11 mouse cellular contexts compared by ENCODE assay signal in the genomic region with DNA sequence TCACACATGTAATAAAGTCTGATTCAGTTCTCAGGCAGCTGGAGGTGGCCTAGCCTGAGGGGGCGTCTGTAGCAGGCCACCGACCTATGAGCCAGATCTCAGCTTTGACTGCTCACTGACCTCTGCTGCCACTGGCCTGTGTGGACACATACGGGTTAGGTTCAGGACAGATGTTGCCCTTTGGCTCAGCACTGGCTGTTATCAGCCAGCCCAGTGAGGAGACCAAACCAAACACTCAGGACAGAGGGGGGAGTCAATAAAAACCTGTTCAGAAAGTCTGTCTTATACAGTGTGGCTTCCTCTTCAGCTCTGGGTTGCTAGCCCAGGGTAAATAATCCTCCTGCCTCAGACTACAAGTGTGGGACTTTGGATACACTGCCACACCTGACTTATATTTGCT. TPM values are rescaled to one million over a fixed set of nuclear protein-coding genes. Genes with fewer than 3 reads are reported as not detected.
DNase-seq lines count a peak whose midpoint lies in the region; ATAC-seq and TF ChIP-seq lines count a peak whose summit lies in the region.
"Had no signal": no experiment of that assay in that cellular context is flagged by ENCODE, and none has a peak within 500 bp of the region (broad histone marks: within the 10 kb centered on the region; RNA-seq: fewer than 3 reads in every experiment).

No protein-coding gene starts in this region.

- H3K4me1 ChIP-seq in lung, embryonic 16.5 days (replicated peaks; ENCODE audit: control insufficient read depth, insufficient read depth, low read length), result peaks cover 17% of the 10 kb centered on the region
- H3K4me1 ChIP-seq in stomach, embryonic 15.5 days, result peaks cover 14% of the 10 kb centered on the region; the same call in 1 of the 2 replicates
- 0 out of 2 replicates have a peak, but pooled peaks cover 5% of the 10 kb centered on the region for H3K4me1 ChIP-seq in cerebellum, adult 2 months (ENCODE audit: control insufficient read depth, insufficient read depth, low read length)

- no peak for DNase-seq in lung, postnatal 25 days (ENCODE audit: low spot score)
- peak; percentile 61 for DNase-seq in embryo, embryonic 10.5 days (ENCODE audit: low spot score)
- DNase-seq in kidney, postnatal 36 days, result peak; percentile 38 to 39
- no peak for DNase-seq in ovary, adult 18-20 months (ENCODE audit: low spot score)
- no peak for DNase-seq in frontal cortex, postnatal 25 days (ENCODE audit: low spot score in 2 of 2)
- DNase-seq in cerebellum, adult 2 months, result no peak
- DNase-seq: right cerebral cortex, adult 18-20 months had no signal

- TF ChIP-seq POLR2A in cerebellum, adult 2 months (IDR thresholded peaks at IDR 0.05; ENCODE audit: borderline replicate concordance, insufficient read depth, low read length), result no peak

- no peak for TF ChIP-seq CTCF in cerebellum, adult 2 months (IDR thresholded peaks at IDR 0.05; ENCODE audit: borderline replicate concordance, insufficient read depth, low read depth, low read length)

- H3K36me3 ChIP-seq in lung, embryonic 16.5 days (ENCODE audit: control insufficient read depth, insufficient read depth, low read length), result no peaks in the 10 kb centered on the region
- H3K36me3 ChIP-seq in stomach, embryonic 15.5 days, result no peaks in the 10 kb centered on the region
- H3K36me3 ChIP-seq: midbrain, embryonic 13.5 days had no signal

- no peak overlapping the region for H3K4me3 ChIP-seq in lung, embryonic 16.5 days (ENCODE audit: low read length)
- no peak overlapping the region for H3K4me3 ChIP-seq in stomach, embryonic 15.5 days (replicated peaks)
- no peak overlapping the region for H3K4me3 ChIP-seq in cerebellum, adult 2 months (replicated peaks; ENCODE audit: insufficient read depth, low read depth, low read length)
- H3K4me3 ChIP-seq: midbrain, embryonic 13.5 days had no signal

- peak overlapping the region; percentile 87 for H3K27ac ChIP-seq in lung, embryonic 16.5 days (ENCODE audit: low read length)
- H3K27ac ChIP-seq in stomach, embryonic 15.5 days, result peak overlapping the region; percentile 71
- H3K27ac ChIP-seq in cerebellum, adult 2 months (ENCODE audit: insufficient read depth, low read length), result no peak overlapping the region
- H3K27ac ChIP-seq: midbrain, embryonic 13.5 days had no signal

- ATAC-seq in lung, embryonic 16.5 days (ENCODE audit: low read depth), result peak; percentile 44
- peak; percentile 76 for ATAC-seq in stomach, embryonic 15.5 days (ENCODE audit: insufficient read depth, low FRiP score, low read depth)
- ATAC-seq: inflammation-experienced regulatory T-cells, adult 6 months; midbrain, embryonic 13.5 days had no signal

- WGBS in lung, embryonic 16.5 days, result 17% methylated on average over 3 of the region's 3 CpGs
- WGBS in stomach, embryonic 15.5 days, result 19% methylated on average over 3 of the region's 3 CpGs
- WGBS in cerebellum, adult 2 months, result 30% methylated on average over 3 of the region's 3 CpGs

- H3K27me3 ChIP-seq in lung, embryonic 16.5 days (ENCODE audit: control insufficient read depth, insufficient read depth, low read depth, low read length), result no peaks in the 10 kb centered on the region
- no peaks in the 10 kb centered on the region for H3K27me3 ChIP-seq in stomach, embryonic 15.5 days (replicated peaks)
- H3K27me3 ChIP-seq in cerebellum, adult 2 months (ENCODE audit: control insufficient read depth, insufficient read depth, low read length), result no peaks in the 10 kb centered on the region

- H3K4me2 ChIP-seq in lung, embryonic 16.5 days (ENCODE audit: low read depth, low read length), result no peak overlapping the region
- H3K4me2 ChIP-seq in stomach, embryonic 15.5 days, result no peak overlapping the region
- H3K4me2 ChIP-seq: midbrain, embryonic 13.5 days had no signal

- H3K9me3 ChIP-seq in lung, embryonic 16.5 days (ENCODE audit: control insufficient read depth, low read length), result no peaks in the 10 kb centered on the region
- no peaks in the 10 kb centered on the region for H3K9me3 ChIP-seq in stomach, embryonic 15.5 days
- H3K9me3 ChIP-seq: midbrain, embryonic 13.5 days had no signal

- H3K9ac ChIP-seq in lung, embryonic 16.5 days (ENCODE audit: low read length), result no peak overlapping the region; the same call in 1 of the 2 replicates
- no peak overlapping the region for H3K9ac ChIP-seq in stomach, embryonic 15.5 days
- H3K9ac ChIP-seq: midbrain, embryonic 13.5 days had no signal

RNA-seq across cellular contexts. Expression of a gene that starts 10.9 kb away (rescaled TPM):
- 10.8 and 11.2 TPM in 2 replicates for polyA plus RNA-seq in lung, embryonic 16.5 days (2015; fragmentation: Nextera tagmentation; extraction: Ambion mirVana)
- 9.6 and 9.7 TPM in 2 replicates for polyA plus RNA-seq in stomach, embryonic 15.5 days (2015; fragmentation: Nextera tagmentation; extraction: Ambion mirVana)
- 12.6 and 14.1 TPM in 2 replicates for polyA plus RNA-seq in cerebellum, adult 2 months (2012; rRNA removed)

RNA-seq across cellular contexts. Expression of a gene that starts 28.1 kb away (rescaled TPM):
- polyA plus RNA-seq in lung, embryonic 16.5 days (2015; fragmentation: Nextera tagmentation; extraction: Ambion mirVana), result 0.25 and 1.6 TPM in 2 replicates
- polyA plus RNA-seq in stomach, embryonic 15.5 days (2015; fragmentation: Nextera tagmentation; extraction: Ambion mirVana), result 1.0 and 1.1 TPM in 2 replicates
- 1.4 TPM in 2 replicates for polyA plus RNA-seq in cerebellum, adult 2 months (2012; rRNA removed)
- polyA plus RNA-seq: inflammation-experienced regulatory T-cells, adult 6 months had no signal

RNA-seq across cellular contexts. Expression of a gene that starts 44.5 kb away (rescaled TPM):
- 73.5 and 80.3 TPM in 2 replicates for polyA plus RNA-seq in lung, embryonic 16.5 days (2015; fragmentation: Nextera tagmentation; extraction: Ambion mirVana)
- polyA plus RNA-seq in stomach, embryonic 15.5 days (2015; fragmentation: Nextera tagmentation; extraction: Ambion mirVana), result 55.9 and 67.0 TPM in 2 replicates
- 29.7 and 33.1 TPM in 2 replicates for polyA plus RNA-seq in cerebellum, adult 2 months (2012; rRNA removed)

RNA-seq across cellular contexts. Expression of a gene that starts 50.1 kb away (rescaled TPM):
- polyA plus RNA-seq in lung, embryonic 16.5 days (2015; fragmentation: Nextera tagmentation; extraction: Ambion mirVana), result 1.5 TPM in 2 replicates
- 0.90 and 1.3 TPM in 2 replicates for polyA plus RNA-seq in stomach, embryonic 15.5 days (2015; fragmentation: Nextera tagmentation; extraction: Ambion mirVana)
- 3.2 TPM in 2 replicates for polyA plus RNA-seq in cerebellum, adult 2 months (2012; rRNA removed)
- polyA plus RNA-seq: inflammation-experienced regulatory T-cells, adult 6 months had no signal

Comparison
In these comparisons a context has a peak if more than half of its experiments do, and no peak if none do; other contexts are left out.
1. DNase-seq: peak in embryo, embryonic 10.5 days (single experiment) and kidney, postnatal 36 days (2 of 2); none in lung, postnatal 25 days (single experiment), ovary, adult 18-20 months (single experiment), frontal cortex, postnatal 25 days (0 of 2) and cerebellum, adult 2 months (0 of 2).